Mouse (Mus musculus) midbrain, embryonic 15.5 days (tissue): ENCODE data around the gene Elane. TPM values are rescaled to one million over a fixed set of nuclear protein-coding genes. Genes with fewer than 3 reads are reported as not detected.

Experiments used
- microRNA-seq: library from miRNA; unstranded; fragments of <30 nt; microRNA quantifications from one replicate; pipeline ENCODE4, GENCODE M21; 2016
- polyA plus RNA-seq: library from polyadenylated mRNA; unstranded; fragments of >200 nt; fragmentation: Nextera tagmentation; extraction: Ambion mirVana; gene quantifications from 2 replicates; pipeline ENCODE4 v1.2.1, GENCODE M21; 2015

Elane gene
- polyA plus RNA-seq, 1 experiment from 2014 or later = not detected

Small RNAs within 50 kb of the gene (microRNA-seq; reads per million reads assigned to microRNA genes)
- not detected for gene Mir6910

Other genes with a start within 250 kb of the Elane start
- 27.9 and 30.1 TPM in 2 replicates for gene Shc2, start 248.3 kb upstream of the Elane start, polyA plus RNA-seq
- gene Odf3l2, start 240.5 kb upstream of the Elane start, polyA plus RNA-seq = 0.41 and 0.44 TPM in 2 replicates
- gene Madcam1, start 221.7 kb upstream of the Elane start, polyA plus RNA-seq = 0.79 and 1.1 TPM in 2 replicates
- gene Tpgs1, start 216.9 kb upstream of the Elane start, polyA plus RNA-seq = 99.8 and 105 TPM in 2 replicates
- 88.8 and 91.6 TPM in 2 replicates for gene Cdc34, start 204.1 kb upstream of the Elane start, polyA plus RNA-seq
- 1.7 and 2.2 TPM in 2 replicates for gene Gzmm, start 197.2 kb upstream of the Elane start, polyA plus RNA-seq
- 819 and 876 TPM in 2 replicates for gene Bsg, start 181.8 kb upstream of the Elane start, polyA plus RNA-seq
- gene Hcn2, start 169.6 kb upstream of the Elane start, polyA plus RNA-seq = 1.3 and 1.7 TPM in 2 replicates
- 48.3 and 50.6 TPM in 2 replicates for gene Polrmt, start 139.7 kb upstream of the Elane start, polyA plus RNA-seq
- gene Fgf22, start 131.2 kb upstream of the Elane start, polyA plus RNA-seq = 1.4 and 1.6 TPM in 2 replicates
- 109 and 117 TPM in 2 replicates for gene Rnf126, start 119.3 kb upstream of the Elane start, polyA plus RNA-seq
- 1.9 and 2.0 TPM in 2 replicates for gene Fstl3, start 109.0 kb upstream of the Elane start, polyA plus RNA-seq
- gene Prss57, start 95.3 kb upstream of the Elane start, polyA plus RNA-seq = 0.17 TPM in 1 of 2 replicates, not detected in the other
- gene Palm, start 92.7 kb upstream of the Elane start, polyA plus RNA-seq = 337 and 348 TPM in 2 replicates
- gene Misp, start 65.3 kb upstream of the Elane start, polyA plus RNA-seq = 0.23 and 0.85 TPM in 2 replicates
- gene Ptbp1, start 31.8 kb upstream of the Elane start, polyA plus RNA-seq = 72.7 and 79.4 TPM in 2 replicates
- gene Prtn3, start 11.8 kb upstream of the Elane start, polyA plus RNA-seq = 12.2 and 13.3 TPM in 2 replicates
- gene Plppr3, start 11.6 kb upstream of the Elane start, polyA plus RNA-seq = 496 and 503 TPM in 2 replicates
- gene Cfd, start 4.6 kb downstream of the Elane start, polyA plus RNA-seq = not detected in 2 replicates
- gene Med16, start 22.7 kb downstream of the Elane start, polyA plus RNA-seq = 64.5 and 66.5 TPM in 2 replicates
- not detected in 2 replicates for gene Gm26602, start 24.6 kb downstream of the Elane start, polyA plus RNA-seq
- gene Kiss1r, start 30.7 kb downstream of the Elane start, polyA plus RNA-seq = 3.1 and 3.3 TPM in 2 replicates
- 292 and 296 TPM in 2 replicates for gene R3hdm4, start 35.0 kb downstream of the Elane start, polyA plus RNA-seq
- 2.9 and 4.7 TPM in 2 replicates for gene Arid3a, start 40.8 kb downstream of the Elane start, polyA plus RNA-seq
- 87.3 and 87.5 TPM in 2 replicates for gene Wdr18, start 73.9 kb downstream of the Elane start, polyA plus RNA-seq
- gene Grin3b, start 84.5 kb downstream of the Elane start, polyA plus RNA-seq = 0.34 and 0.66 TPM in 2 replicates
- 24.3 and 28.3 TPM in 2 replicates for gene Tmem259, start 98.1 kb downstream of the Elane start, polyA plus RNA-seq
- gene Cnn2, start 102.3 kb downstream of the Elane start, polyA plus RNA-seq = 28.6 and 34.4 TPM in 2 replicates
- 4.4 and 4.8 TPM in 2 replicates for gene Abca7, start 110.2 kb downstream of the Elane start, polyA plus RNA-seq
- 1.9 and 2.2 TPM in 2 replicates for gene Arhgap45, start 130.4 kb downstream of the Elane start, polyA plus RNA-seq
- gene Polr2e, start 153.5 kb downstream of the Elane start, polyA plus RNA-seq = 132 and 148 TPM in 2 replicates
- gene Gpx4, start 160.9 kb downstream of the Elane start, polyA plus RNA-seq = 522 and 546 TPM in 2 replicates
- 13.8 and 16.8 TPM in 2 replicates for gene Sbno2, start 219.3 kb downstream of the Elane start, polyA plus RNA-seq
- gene Stk11, start 229.6 kb downstream of the Elane start, polyA plus RNA-seq = 19.6 and 20.5 TPM in 2 replicates